9 mouse cellular contexts compared by ENCODE assay signal in genomic region chr13:60177797-60178110, GRCm38 (mm10). TPM values are rescaled to one million over a fixed set of nuclear protein-coding genes. Genes with fewer than 3 reads are reported as not detected.
A peak's percentile ranks its signal among the peaks of the same experiment; 100 is the strongest.
DNase-seq lines count a peak whose midpoint lies in the region; ATAC-seq and TF ChIP-seq lines count a peak whose summit lies in the region.
"Had no signal": no experiment of that assay in that cellular context is flagged by ENCODE, and none has a peak within 500 bp of the region (broad histone marks: within the 10 kb centered on the region; RNA-seq: fewer than 3 reads in every experiment).

No protein-coding gene starts in this region.

- H3K9ac ChIP-seq in heart, postnatal 0 days (replicated peaks; ENCODE audit: low read depth, low read length): peak overlapping the region; percentile 92
- peak overlapping the region; percentile 69 for H3K9ac ChIP-seq in hindbrain, embryonic 16.5 days (ENCODE audit: low read depth, low read length)
- 0 out of 2 replicates have a peak overlapping the region, but pooled peaks have one; percentile 2 for H3K9ac ChIP-seq in midbrain, embryonic 15.5 days

- peak overlapping the region; percentile 96 for H3K27ac ChIP-seq in heart, postnatal 0 days (ENCODE audit: low read depth)
- peak overlapping the region; percentile 99 for H3K27ac ChIP-seq in embryonic facial prominence, embryonic 10.5 days (replicated peaks)
- H3K27ac ChIP-seq in hindbrain, embryonic 16.5 days (ENCODE audit: low read depth, low read length): peak overlapping the region; percentile 51
- peak overlapping the region; percentile 38; the same call in 1 of the 2 replicates for H3K27ac ChIP-seq in midbrain, embryonic 15.5 days

- peak overlapping the region; percentile 86 for H3K4me3 ChIP-seq in heart, postnatal 0 days (ENCODE audit: low read depth, low read length)
- H3K4me3 ChIP-seq in embryonic facial prominence, embryonic 10.5 days: peak overlapping the region; percentile 82
- peak overlapping the region; percentile 49 for H3K4me3 ChIP-seq in hindbrain, embryonic 16.5 days (ENCODE audit: low read length)
- peak overlapping the region; percentile 77 for H3K4me3 ChIP-seq in midbrain, embryonic 15.5 days

- peaks cover 9% of the 10 kb centered on the region; the same call in 1 of the 2 replicates for H3K4me1 ChIP-seq in heart, postnatal 0 days (ENCODE audit: control insufficient read depth, insufficient read depth)
- peaks cover 40% of the 10 kb centered on the region for H3K4me1 ChIP-seq in embryonic facial prominence, embryonic 10.5 days
- H3K4me1 ChIP-seq in hindbrain, embryonic 16.5 days (ENCODE audit: control insufficient read depth, insufficient read depth, low read depth, low read length): peaks cover 9% of the 10 kb centered on the region
- peaks cover 40% of the 10 kb centered on the region for H3K4me1 ChIP-seq in midbrain, embryonic 15.5 days

- ATAC-seq in heart, postnatal 0 days (ENCODE audit: insufficient read depth, low read depth): no peak
- no peak for ATAC-seq in hindbrain, embryonic 16.5 days
- no peak for ATAC-seq in midbrain, embryonic 15.5 days (replicated peaks)

- DNase-seq in heart, postnatal 0 days (ENCODE audit: low spot score): no peak
- DNase-seq in heart, postnatal 14 days: no peak
- DNase-seq in embryonic facial prominence, embryonic 10.5 days (ENCODE audit: low spot score): no peak
- no peak for DNase-seq in cerebellum, postnatal 4 days (ENCODE audit: low spot score in 2 of 2)
- no peak for DNase-seq in cerebellum, adult 9-11 months
- no peak for DNase-seq in left cerebral cortex, postnatal 4 days

- TF ChIP-seq EP300 in heart, postnatal 0 days (IDR thresholded peaks at IDR 0.05; ENCODE audit: low read depth): no peak

- no peaks in the 10 kb centered on the region for H3K36me3 ChIP-seq in heart, postnatal 0 days (replicated peaks; ENCODE audit: control insufficient read depth, insufficient read depth, low read length)
- H3K36me3 ChIP-seq in embryonic facial prominence, embryonic 10.5 days (replicated peaks): peaks cover 11% of the 10 kb centered on the region
- no peaks in the 10 kb centered on the region for H3K36me3 ChIP-seq in hindbrain, embryonic 16.5 days (ENCODE audit: control insufficient read depth, insufficient read depth, low read length)
- no peaks in the 10 kb centered on the region for H3K36me3 ChIP-seq in midbrain, embryonic 15.5 days (replicated peaks)
- H3K36me3 ChIP-seq: G1E had no signal

- intact Hi-C loops in heart, postnatal 14 days (cut with DNase I): loop anchor here (2.0 to 5.0 kb wide), 9 partner anchors 100 to 559 kb away; no protein-coding TSS in a partner anchor
- intact Hi-C loops in left cerebral cortex, postnatal 4 days (cut with DNase I): loop anchor here (5.0 kb wide), 2 partner anchors 270 to 290 kb away; no protein-coding TSS in a partner anchor

- H3K4me2 ChIP-seq in heart, postnatal 0 days (ENCODE audit: low read depth, low read length): peak overlapping the region; percentile 94
- peak overlapping the region; percentile 87 for H3K4me2 ChIP-seq in hindbrain, embryonic 16.5 days (ENCODE audit: low read length)
- peak overlapping the region; percentile 98 for H3K4me2 ChIP-seq in midbrain, embryonic 15.5 days

- H3K27me3 ChIP-seq in heart, postnatal 0 days (ENCODE audit: control insufficient read depth, insufficient read depth, low read length): no peaks in the 10 kb centered on the region
- H3K27me3 ChIP-seq in embryonic facial prominence, embryonic 10.5 days (replicated peaks; ENCODE audit: low read depth, poor library complexity, severe bottlenecking): peaks cover 2% of the 10 kb centered on the region; the same call in 1 of the 2 replicates
- no peaks in the 10 kb centered on the region for H3K27me3 ChIP-seq in hindbrain, embryonic 16.5 days (replicated peaks; ENCODE audit: control insufficient read depth, insufficient read depth, low read length)
- no peaks in the 10 kb centered on the region for H3K27me3 ChIP-seq in midbrain, embryonic 15.5 days (replicated peaks)

- WGBS in heart, postnatal 0 days: under 1% methylated on average over 13 of the region's 13 CpGs
- 0% methylated on average over 13 of the region's 13 CpGs for WGBS in embryonic facial prominence, embryonic 10.5 days
- under 1% methylated on average over 13 of the region's 13 CpGs for WGBS in hindbrain, embryonic 16.5 days
- under 1% methylated on average over 13 of the region's 13 CpGs for WGBS in midbrain, embryonic 15.5 days

- TF ChIP-seq CTCF in heart, postnatal 0 days (IDR thresholded peaks at IDR 0.05; ENCODE audit: low read depth): no peak

- H3K9me3 ChIP-seq in heart, postnatal 0 days (replicated peaks; ENCODE audit: control insufficient read depth, low read length): no peaks in the 10 kb centered on the region
- no peaks in the 10 kb centered on the region for H3K9me3 ChIP-seq in embryonic facial prominence, embryonic 10.5 days
- no peaks in the 10 kb centered on the region for H3K9me3 ChIP-seq in hindbrain, embryonic 16.5 days (ENCODE audit: control insufficient read depth, low read length)
- H3K9me3 ChIP-seq in midbrain, embryonic 15.5 days: no peaks in the 10 kb centered on the region

RNA-seq across cellular contexts. Expression of gene Gas1, which starts 0.6 kb away (rescaled TPM):
- 85.9 and 116 TPM in 2 replicates for total RNA-seq in heart, postnatal 0 days (2014; rRNA removed; ENCODE audit: low replicate concordance)
- 20.3 and 24.9 TPM in 2 replicates for polyA plus RNA-seq in heart, postnatal 0 days (2015; fragmentation: Nextera tagmentation; extraction: Ambion mirVana)
- total RNA-seq in heart, postnatal 14 days (2021): 10 to 100 TPM; 56.7 to 60.4 TPM
- 77.9 and 78.3 TPM in 2 replicates for polyA plus RNA-seq in embryonic facial prominence, embryonic 10.5 days (2016; fragmentation: Nextera tagmentation; extraction: Ambion mirVana)
- polyA plus RNA-seq in hindbrain, embryonic 16.5 days (2015; fragmentation: Nextera tagmentation; extraction: Ambion mirVana): 11.7 and 14.6 TPM in 2 replicates
- polyA plus RNA-seq in midbrain, embryonic 15.5 days (2015; fragmentation: Nextera tagmentation; extraction: Ambion mirVana): 15.1 and 23.1 TPM in 2 replicates
- 10 to 100 TPM; 13.0 to 14.4 TPM for total RNA-seq in left cerebral cortex, postnatal 4 days (2021)
- total RNA-seq: G1E had no signal
- polyA plus RNA-seq: G1E had no signal

Comparison
In these comparisons a context has a peak if more than half of its experiments do, and no peak if none do; other contexts are left out.
1. H3K27ac ChIP-seq: peak in every context shown above with its lines; median percentile 99 in embryonic facial prominence, embryonic 10.5 days; 96 in heart, postnatal 0 days; 51 in hindbrain, embryonic 16.5 days; 38 in midbrain, embryonic 15.5 days.
2. H3K9ac ChIP-seq: peak in every context shown above with its lines; median percentile 92 in heart, postnatal 0 days; 69 in hindbrain, embryonic 16.5 days; 2 in midbrain, embryonic 15.5 days.